7 mouse cellular contexts compared by ENCODE assay signal in genomic region chr3:121884328-121885248, GRCm38 (mm10).
DNase-seq lines count a peak whose midpoint lies in the region; ATAC-seq lines count a peak whose summit lies in the region.

No protein-coding gene starts in this region.

- WGBS in intestine, embryonic 15.5 days, result 21% methylated on average over 18 of the region's 18 CpGs
- 24% methylated on average over 18 of the region's 18 CpGs for WGBS in midbrain, embryonic 11.5 days

- intact Hi-C loops in gastrocnemius, postnatal 36 days (cut with DNase I), result loop anchor here (1.0 to 5.0 kb wide), 5 partner anchors 68 to 256 kb away; partner anchors contain the start of gene Arhgap29
- intact Hi-C loops in left cerebral cortex, postnatal 14 days (cut with DNase I), result loop anchor here (1.0 to 10.0 kb wide), 4 partner anchors 83 to 390 kb away; partner anchors contain the start of gene Dnttip2

- no peaks in the 10 kb centered on the region for H3K27me3 ChIP-seq in intestine, embryonic 15.5 days (replicated peaks)
- peaks cover 7% of the 10 kb centered on the region; the same call in 1 of the 2 replicates for H3K27me3 ChIP-seq in midbrain, embryonic 11.5 days (ENCODE audit: control insufficient read depth, insufficient read depth, low read length)

- no peak overlapping the region for H3K9ac ChIP-seq in intestine, embryonic 15.5 days
- H3K9ac ChIP-seq in midbrain, embryonic 11.5 days (ENCODE audit: low read length), result no peak overlapping the region

- no peaks in the 10 kb centered on the region for H3K9me3 ChIP-seq in intestine, embryonic 15.5 days
- H3K9me3 ChIP-seq in midbrain, embryonic 11.5 days (ENCODE audit: control insufficient read depth, low read length), result no peaks in the 10 kb centered on the region

- peak; percentile 46; the same call in 1 of the 2 replicates for ATAC-seq in intestine, embryonic 15.5 days
- peak; percentile 82 for ATAC-seq in midbrain, embryonic 11.5 days (ENCODE audit: low FRiP score)

- no peak overlapping the region for H3K4me2 ChIP-seq in intestine, embryonic 15.5 days (replicated peaks)
- no peak overlapping the region for H3K4me2 ChIP-seq in midbrain, embryonic 11.5 days

- H3K36me3 ChIP-seq in intestine, embryonic 15.5 days, result no peaks in the 10 kb centered on the region
- H3K36me3 ChIP-seq in midbrain, embryonic 11.5 days (ENCODE audit: control insufficient read depth, insufficient read depth, low read length), result no peaks in the 10 kb centered on the region

- no peak overlapping the region for H3K27ac ChIP-seq in intestine, embryonic 15.5 days
- no peak overlapping the region for H3K27ac ChIP-seq in midbrain, embryonic 11.5 days (ENCODE audit: low read depth, low read length)

- 0 out of 2 replicates have a peak, but pooled peaks cover 2% of the 10 kb centered on the region for H3K4me1 ChIP-seq in intestine, embryonic 15.5 days (replicated peaks)
- peaks cover 8% of the 10 kb centered on the region; the same call in 1 of the 2 replicates for H3K4me1 ChIP-seq in midbrain, embryonic 11.5 days (ENCODE audit: control insufficient read depth, insufficient read depth, low read length)

- no peak overlapping the region for H3K4me3 ChIP-seq in intestine, embryonic 15.5 days (replicated peaks)
- H3K4me3 ChIP-seq in midbrain, embryonic 11.5 days (ENCODE audit: low read depth, low read length), result no peak overlapping the region

- peak; percentile 81 to 97 for DNase-seq in adrenal gland, adult (ENCODE audit: inconsistent age in 2 of 2, low spot score in 1 of 2)
- peak; percentile 99 for DNase-seq in embryo, embryonic 10.5 days (ENCODE audit: low spot score)
- DNase-seq in gastrocnemius, postnatal 36 days, result peak; percentile 76 to 80
- peak; percentile 96 to 97 for DNase-seq in left cerebral cortex, postnatal 14 days (ENCODE audit: low spot score in 2 of 2)
- DNase-seq in midbrain, embryonic 11.5 days (ENCODE audit: low spot score, missing footprints), result peak; percentile 99
- peak; percentile 88 for DNase-seq in right cerebral cortex, postnatal 4 days
